Mouse (Mus musculus): ENCODE measurements around the gene 4930555G01Rik. TPM values are rescaled to one million over a fixed set of nuclear protein-coding genes. Genes with fewer than 3 reads are reported as not detected.
"Not testable (repeated sequence)": the region's sequence is repeated elsewhere in the genome, so short reads cannot be mapped to it uniquely, and the experiment has no call there.

Gene 4930555G01Rik
- polyA plus RNA-seq (2012) = not detected in 2 replicates

DNA sequence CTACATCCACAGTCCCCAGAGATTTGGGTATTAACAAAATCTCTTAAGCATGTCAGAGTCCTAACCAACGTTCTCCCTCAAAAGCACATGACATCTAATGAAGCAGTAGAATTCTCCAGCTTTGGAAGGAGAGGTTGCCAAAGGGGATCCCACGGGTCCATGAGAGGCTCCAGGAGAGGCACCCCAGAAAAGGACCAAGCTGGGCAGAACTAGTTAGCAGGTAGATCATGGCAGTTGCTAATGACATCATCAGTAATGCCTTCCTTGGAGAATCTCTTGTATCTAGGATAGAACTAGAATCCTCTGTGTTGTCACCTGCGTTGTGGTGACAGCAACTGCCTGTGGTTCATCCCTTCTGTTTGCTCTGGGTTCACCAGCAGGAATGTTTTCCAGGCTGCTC is at the start of gene 4930555G01Rik:
TSS of gene 4930555G01Rik (plus strand) at position 301 of the 400 bp plus-strand sequence.
- not testable (repeated sequence) for H3K4me1 ChIP-seq (ENCODE audit: control insufficient read depth); H3K36me3 ChIP-seq (ENCODE audit: control insufficient read depth); H3K4me3 ChIP-seq (replicated peaks); H3K27me3 ChIP-seq (ENCODE audit: control insufficient read depth); H3K9me3 ChIP-seq (ENCODE audit: control insufficient read depth, low read length)

DNA sequence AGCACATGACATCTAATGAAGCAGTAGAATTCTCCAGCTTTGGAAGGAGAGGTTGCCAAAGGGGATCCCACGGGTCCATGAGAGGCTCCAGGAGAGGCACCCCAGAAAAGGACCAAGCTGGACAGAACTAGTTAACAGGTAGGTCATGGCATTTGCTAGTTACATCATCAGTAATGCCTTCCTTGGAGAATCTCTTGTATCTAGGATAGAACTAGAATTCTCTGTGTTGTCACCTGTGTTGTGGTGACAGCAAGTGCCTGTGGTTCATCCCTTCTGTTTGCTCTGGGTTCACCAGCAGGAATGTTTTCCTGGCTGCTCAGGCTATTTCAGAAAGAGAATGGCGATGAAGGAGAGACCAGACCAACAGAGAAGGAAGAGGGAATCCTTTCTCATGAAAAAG is 34.8 kb upstream of the 4930555G01Rik start, which contains the start of gene Gm3298:
TSS of gene Gm3298 (plus strand) at position 301 of the 400 bp plus-strand sequence.
- not testable (repeated sequence) for H3K4me3 ChIP-seq (replicated peaks); H3K4me1 ChIP-seq (ENCODE audit: control insufficient read depth); H3K9me3 ChIP-seq (ENCODE audit: control insufficient read depth, low read length); H3K36me3 ChIP-seq (ENCODE audit: control insufficient read depth); H3K27me3 ChIP-seq (ENCODE audit: control insufficient read depth)

DNA sequence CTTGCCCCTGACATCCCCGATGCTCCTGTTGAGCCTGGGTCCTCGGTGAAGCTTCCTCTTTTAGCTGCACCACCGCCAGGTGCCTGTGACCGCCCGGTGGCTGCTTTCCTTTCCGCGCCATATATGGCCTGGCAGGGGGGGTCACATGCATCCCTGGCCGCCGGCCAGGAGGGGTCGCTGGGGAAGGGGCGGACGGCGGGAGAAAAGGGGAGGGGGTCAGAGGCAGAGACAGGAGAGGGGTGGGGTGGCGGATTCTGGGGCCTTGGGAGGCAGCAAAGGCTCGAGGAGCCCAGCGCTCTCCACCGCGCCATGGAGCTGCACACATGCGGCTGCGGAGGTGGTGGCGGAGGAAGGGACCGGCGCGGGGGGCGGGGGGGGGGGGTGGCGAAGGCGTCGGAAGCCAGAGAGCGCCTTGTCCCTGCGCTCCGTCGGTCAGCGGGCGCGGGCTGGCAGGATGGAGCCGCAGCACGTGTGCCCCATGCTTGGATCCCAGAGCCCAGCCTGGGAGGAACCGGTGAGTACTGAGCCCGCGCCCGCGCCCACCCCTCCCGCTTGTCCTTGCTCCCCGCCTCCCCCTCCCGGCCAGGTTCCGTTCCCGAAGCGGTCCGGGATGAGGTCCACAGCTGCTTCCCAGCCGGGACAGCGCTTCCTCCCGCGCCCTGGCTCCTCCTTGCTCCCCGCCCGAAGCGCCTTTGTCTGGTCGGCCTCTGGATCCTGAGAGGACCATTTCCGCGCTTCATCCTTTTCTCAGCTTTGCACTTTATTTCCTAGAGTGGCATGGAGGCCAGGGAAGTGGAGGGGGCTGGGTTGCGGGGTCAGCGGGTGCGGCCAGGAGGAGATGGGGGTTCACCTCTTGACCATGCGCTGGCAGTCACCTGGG is 20.4 kb downstream of the 4930555G01Rik start, which contains the start of gene Gm8281:
TSS of gene Gm8281 (plus strand) at position 430 of the 880 bp plus-strand sequence.
- not testable (repeated sequence) for H3K36me3 ChIP-seq (ENCODE audit: control insufficient read depth); H3K27me3 ChIP-seq (ENCODE audit: control insufficient read depth); H3K4me1 ChIP-seq (ENCODE audit: control insufficient read depth); H3K9me3 ChIP-seq (ENCODE audit: control insufficient read depth, low read length); H3K4me3 ChIP-seq (replicated peaks)

Other genes starting within 250 kb of the 4930555G01Rik start
- not detected in 2 replicates for gene Gm3269, start 212.5 kb upstream of the 4930555G01Rik start, polyA plus RNA-seq (2012)
- gene Gm3264, start 195.1 kb upstream of the 4930555G01Rik start, polyA plus RNA-seq (2012) = not detected in 2 replicates
- gene Gm3278, start 158.2 kb upstream of the 4930555G01Rik start, polyA plus RNA-seq (2012) = not detected in 2 replicates
- gene Gm8297, start 66.7 kb upstream of the 4930555G01Rik start, polyA plus RNA-seq (2012) = not detected in 2 replicates
- gene Gm3298, start 34.7 kb upstream of the 4930555G01Rik start, polyA plus RNA-seq (2012) = not detected in 2 replicates
- gene Gm8281, start 20.4 kb downstream of the 4930555G01Rik start, polyA plus RNA-seq (2012) = not detected in 2 replicates
- not detected in 2 replicates for gene Gm8279, start 80.9 kb downstream of the 4930555G01Rik start, polyA plus RNA-seq (2012)
- gene Gm3317, start 113.9 kb downstream of the 4930555G01Rik start, polyA plus RNA-seq (2012) = not detected in 2 replicates
- gene Gm8271, start 135.2 kb downstream of the 4930555G01Rik start, polyA plus RNA-seq (2012) = not detected in 2 replicates
- not detected in 2 replicates for gene Gm3526, start 210.0 kb downstream of the 4930555G01Rik start, polyA plus RNA-seq (2012)

Data from erythroblast, embryonic 14.5 days (primary cell).